Mouse (Mus musculus) stomach, postnatal 0 days (tissue): ENCODE data around the gene Zdhhc13. TPM values are rescaled to one million over a fixed set of nuclear protein-coding genes. Genes with fewer than 3 reads are reported as not detected.

Source experiments
- ATAC-seq: fragments of 200-750 bp; cut with Nextera tagmentation; 2 replicates; pipeline ENCODE4 v1.8.0; 2017; ENCODE audit not compliant: low FRiP score, low TSS enrichment
- DNase-seq: peaks from one replicate; pipeline ENCODE4 v3.0.0-alpha.2; 2016; ENCODE audit warnings: low spot score
- H3K27ac ChIP-seq: fragments of 300-500 bp; sonication (generic); replicated peaks from 2 replicates; pipeline ENCODE4 v1.5.1; 2014; ENCODE audit warnings: mild to moderate bottlenecking, control low read depth
- H3K27me3 ChIP-seq: fragments of 300-500 bp; sonication (generic); 2 replicates; pipeline ENCODE4 v1.6.1; 2014; ENCODE audit warnings: low read length; ENCODE audit not compliant: control insufficient read depth, insufficient read depth
- H3K36me3 ChIP-seq: fragments of 300-500 bp; sonication (generic); 2 replicates; pipeline ENCODE4 v1.6.1; 2014; ENCODE audit warnings: low read length, mixed read lengths; ENCODE audit not compliant: control insufficient read depth, insufficient read depth
- H3K4me1 ChIP-seq: fragments of 300-500 bp; sonication (generic); replicated peaks from 2 replicates; pipeline ENCODE4 v1.6.1; 2014; ENCODE audit warnings: antibody characterized with exemption; ENCODE audit not compliant: control insufficient read depth, insufficient read depth
- H3K4me2 ChIP-seq: fragments of 300-500 bp; sonication (generic); replicated peaks from 2 replicates; pipeline ENCODE4 v1.6.1; 2014; ENCODE audit warnings: low read depth, mild to moderate bottlenecking, control low read depth, moderate library complexity
- H3K4me3 ChIP-seq: fragments of 300-500 bp; sonication (generic); 2 replicates; pipeline ENCODE4 v1.5.1; 2014; ENCODE audit warnings: low read depth, low read length, control low read depth
- H3K9ac ChIP-seq: fragments of 300-500 bp; sonication (generic); 2 replicates; pipeline ENCODE4 v1.6.1; 2014; ENCODE audit warnings: mild to moderate bottlenecking, low read length, control low read depth, mixed read lengths
- H3K9me3 ChIP-seq: fragments of 300-500 bp; sonication (generic); 2 replicates; pipeline ENCODE4 v1.6.1; 2016; ENCODE audit warnings: low read length; ENCODE audit not compliant: control insufficient read depth
- CTCF ChIP-seq: IDR thresholded peaks from 2 replicates; pipeline ENCODE4 v1.5.1; 2016; ENCODE audit warnings: antibody characterized with exemption, low read depth, mild to moderate bottlenecking, moderate library complexity
- EP300 ChIP-seq: optimal IDR thresholded peaks from 2 replicates; pipeline ENCODE3; 2016; ENCODE audit warnings: antibody characterized with exemption
- WGBS: fragments of 180-500 bp; shearing (Covaris S2); extraction: QIAGEN DNeasy Blood & Tissue Kit; methylation state at CpG from one replicate; pipeline ENCODE4 v1.1.7; 2014; 5-methylcytosine and 5-hydroxymethylcytosine counted together
- polyA plus RNA-seq: library from polyadenylated mRNA; unstranded; fragments of >200 nt; fragmentation: Nextera tagmentation; extraction: Ambion mirVana; gene quantifications from 2 replicates; pipeline ENCODE4 v1.2.1, GENCODE M21; 2015

Zdhhc13 gene
- polyA plus RNA-seq, 1 experiment from 2014 or later, result 34.0 TPM

GRCm38 (mm10) chr7:48765959-48766358 lies 22.8 kb upstream of the Zdhhc13 start:
- TF ChIP-seq EP300, result no peak
- TF ChIP-seq CTCF, result no peak
- H3K9me3 ChIP-seq, result no peaks in the 10 kb centered on the region
- WGBS, result 70% methylated on average over 4 of the region's 4 CpGs
- H3K27ac ChIP-seq, result no peak overlapping the region
- no peak overlapping the region for H3K4me2 ChIP-seq
- H3K4me3 ChIP-seq, result no peak overlapping the region
- no peaks in the 10 kb centered on the region for H3K36me3 ChIP-seq
- no peak overlapping the region for H3K9ac ChIP-seq
- ATAC-seq, result no peak
- H3K27me3 ChIP-seq, result no peaks in the 10 kb centered on the region
- no peaks in the 10 kb centered on the region for H3K4me1 ChIP-seq
- no peak for DNase-seq

DNA sequence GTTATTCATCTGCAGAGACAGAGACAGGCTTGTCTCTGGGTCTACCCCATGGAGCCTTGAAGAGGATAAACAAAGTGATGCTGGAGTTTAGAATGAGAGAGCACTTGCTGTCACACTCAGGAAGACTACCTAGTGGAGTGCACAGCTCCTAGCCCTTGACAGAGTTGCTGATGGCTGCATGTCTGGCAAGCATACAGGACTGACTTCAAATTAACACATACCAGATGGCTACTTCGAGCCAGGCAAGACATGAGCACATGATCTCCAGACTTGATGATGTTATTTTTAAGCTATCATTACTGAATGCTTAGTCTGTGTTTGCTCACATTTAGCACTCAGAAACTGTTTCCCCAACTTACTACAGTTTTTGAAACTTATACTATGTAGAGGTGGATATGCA lies 19.1 kb upstream of the Zdhhc13 start:
- Histone ChIP-seq H3K9ac (no peak overlapping the region), H3K27ac (no peak overlapping the region), H3K27me3 (no peaks in the 10 kb centered on the region), H3K36me3 (no peaks in the 10 kb centered on the region), H3K4me1 (no peaks in the 10 kb centered on the region), H3K4me3 (no peak overlapping the region), H3K4me2 (no peak overlapping the region), H3K9me3 (no peaks in the 10 kb centered on the region)
- WGBS, result 37% methylated on average over 1 of the region's 1 CpGs
- no peak for ATAC-seq
- DNase-seq, result no peak
- TF ChIP-seq EP300 (no peak), CTCF (no peak)

DNA sequence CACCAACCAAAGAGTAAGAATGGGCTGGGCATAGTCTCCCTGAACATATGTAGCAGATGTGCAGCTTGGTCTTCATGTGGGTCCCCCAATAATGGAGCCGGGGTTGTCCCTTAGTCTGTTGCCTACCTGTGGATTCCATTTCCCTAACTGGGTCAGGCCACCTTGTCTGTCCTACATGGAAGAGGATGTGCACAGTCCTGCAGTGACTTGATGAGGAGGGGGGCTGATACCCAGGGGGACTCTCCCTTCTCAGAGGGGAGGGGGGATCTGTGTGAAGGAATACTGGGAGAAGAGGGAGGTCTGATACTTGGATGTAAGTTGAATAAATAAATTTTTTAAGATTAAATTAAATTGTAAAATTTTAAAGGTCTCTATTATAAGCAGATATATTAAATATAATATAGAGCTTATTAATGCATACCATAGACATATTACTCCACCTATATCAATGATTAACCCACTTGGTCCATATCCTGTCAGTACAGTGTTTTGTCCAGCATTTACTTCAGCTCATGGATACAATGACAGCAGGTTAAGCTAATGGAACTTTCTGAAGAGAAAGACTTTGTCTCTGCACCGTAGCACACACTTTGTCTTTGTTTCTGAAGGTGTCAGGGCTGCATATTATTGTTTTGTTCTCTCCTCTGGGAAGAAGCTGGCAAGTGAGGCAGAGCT lies 16.6 kb upstream of the Zdhhc13 start:
- no peak for ATAC-seq
- H3K9ac ChIP-seq, result no peak overlapping the region
- DNase-seq, result no peak
- WGBS, result 84% methylated on average over 2 of the region's 2 CpGs
- H3K27me3 ChIP-seq, result no peaks in the 10 kb centered on the region
- no peak overlapping the region for H3K4me3 ChIP-seq
- TF ChIP-seq CTCF, result no peak
- no peak for TF ChIP-seq EP300
- H3K4me2 ChIP-seq, result no peak overlapping the region
- no peaks in the 10 kb centered on the region for H3K36me3 ChIP-seq
- H3K4me1 ChIP-seq, result no peaks in the 10 kb centered on the region
- H3K27ac ChIP-seq, result no peak overlapping the region
- no peaks in the 10 kb centered on the region for H3K9me3 ChIP-seq

GRCm38 (mm10) chr7:48773333-48773732 lies 15.5 kb upstream of the Zdhhc13 start:
- DNase-seq, result no peak
- 66% methylated on average over 5 of the region's 5 CpGs for WGBS
- Histone ChIP-seq H3K27me3 (no peaks in the 10 kb centered on the region), H3K4me1 (no peaks in the 10 kb centered on the region), H3K9me3 (no peaks in the 10 kb centered on the region), H3K4me3 (no peak overlapping the region), H3K36me3 (no peaks in the 10 kb centered on the region), H3K9ac (no peak overlapping the region), H3K27ac (no peak overlapping the region), H3K4me2 (no peak overlapping the region)
- TF ChIP-seq EP300 (no peak), CTCF (no peak)
- no peak for ATAC-seq

DNA sequence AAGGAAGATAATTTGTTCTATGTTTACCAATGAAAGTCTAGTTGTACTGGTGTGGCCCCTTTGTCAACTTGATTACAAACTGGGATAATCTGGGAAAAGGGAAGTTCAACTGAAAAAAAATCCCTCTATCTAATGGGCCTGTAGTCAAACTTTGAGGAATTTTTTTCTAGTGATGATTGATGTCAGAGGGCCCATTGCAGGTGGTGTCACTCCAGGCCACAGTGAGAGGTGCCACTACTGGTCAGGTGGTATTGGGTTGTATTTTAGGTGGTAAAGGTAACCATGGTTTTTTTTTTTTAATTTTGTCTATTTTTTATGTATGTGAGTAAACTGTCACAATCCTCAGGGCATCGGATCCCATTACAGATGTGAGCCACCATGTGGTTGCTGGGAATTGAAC lies 14.2 kb upstream of the Zdhhc13 start:
- H3K4me2 ChIP-seq, result no peak overlapping the region
- H3K27ac ChIP-seq, result no peak overlapping the region
- no peaks in the 10 kb centered on the region for H3K4me1 ChIP-seq
- no peaks in the 10 kb centered on the region for H3K9me3 ChIP-seq
- H3K27me3 ChIP-seq, result no peaks in the 10 kb centered on the region
- H3K4me3 ChIP-seq, result no peak overlapping the region
- no peak for TF ChIP-seq EP300
- TF ChIP-seq CTCF, result no peak
- no peak for DNase-seq
- WGBS, result 88% methylated on average over 1 of the region's 1 CpGs
- H3K9ac ChIP-seq, result no peak overlapping the region
- peak; percentile 51; the same call in 1 of the 2 replicates for ATAC-seq
- H3K36me3 ChIP-seq, result no peaks in the 10 kb centered on the region

DNA sequence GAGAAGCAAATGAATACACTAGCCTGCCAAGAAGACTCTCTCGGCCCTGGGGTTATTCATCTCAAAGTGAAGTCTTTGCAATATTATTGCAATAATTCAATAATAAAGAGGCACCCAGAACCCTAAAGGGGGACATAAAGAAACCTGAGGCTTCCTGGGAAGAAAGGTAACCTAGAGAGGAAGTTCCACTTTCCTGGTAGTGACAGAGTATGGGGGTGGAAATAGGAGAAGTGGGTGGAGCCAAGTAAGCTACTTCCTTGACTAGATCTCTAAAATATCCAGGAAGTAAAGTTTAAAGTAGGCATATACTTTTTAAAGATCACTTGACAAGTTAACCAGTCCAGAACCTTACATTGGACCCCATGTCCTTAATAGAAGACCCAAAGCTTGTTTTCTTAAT lies 13.4 kb upstream of the Zdhhc13 start:
- no peaks in the 10 kb centered on the region for H3K9me3 ChIP-seq
- no peaks in the 10 kb centered on the region for H3K27me3 ChIP-seq
- no peak overlapping the region for H3K27ac ChIP-seq
- H3K36me3 ChIP-seq, result no peaks in the 10 kb centered on the region
- TF ChIP-seq EP300 (no peak), CTCF (no peak)
- H3K4me3 ChIP-seq, result no peak overlapping the region
- 70% methylated on average over 1 of the region's 1 CpGs for WGBS
- DNase-seq (no peak), ATAC-seq (no peak)
- no peak overlapping the region for H3K4me2 ChIP-seq
- no peaks in the 10 kb centered on the region for H3K4me1 ChIP-seq
- no peak overlapping the region for H3K9ac ChIP-seq
